Mouse (Mus musculus): ENCODE measurements around the gene Hsf5.

Hsf5 gene

DNA sequence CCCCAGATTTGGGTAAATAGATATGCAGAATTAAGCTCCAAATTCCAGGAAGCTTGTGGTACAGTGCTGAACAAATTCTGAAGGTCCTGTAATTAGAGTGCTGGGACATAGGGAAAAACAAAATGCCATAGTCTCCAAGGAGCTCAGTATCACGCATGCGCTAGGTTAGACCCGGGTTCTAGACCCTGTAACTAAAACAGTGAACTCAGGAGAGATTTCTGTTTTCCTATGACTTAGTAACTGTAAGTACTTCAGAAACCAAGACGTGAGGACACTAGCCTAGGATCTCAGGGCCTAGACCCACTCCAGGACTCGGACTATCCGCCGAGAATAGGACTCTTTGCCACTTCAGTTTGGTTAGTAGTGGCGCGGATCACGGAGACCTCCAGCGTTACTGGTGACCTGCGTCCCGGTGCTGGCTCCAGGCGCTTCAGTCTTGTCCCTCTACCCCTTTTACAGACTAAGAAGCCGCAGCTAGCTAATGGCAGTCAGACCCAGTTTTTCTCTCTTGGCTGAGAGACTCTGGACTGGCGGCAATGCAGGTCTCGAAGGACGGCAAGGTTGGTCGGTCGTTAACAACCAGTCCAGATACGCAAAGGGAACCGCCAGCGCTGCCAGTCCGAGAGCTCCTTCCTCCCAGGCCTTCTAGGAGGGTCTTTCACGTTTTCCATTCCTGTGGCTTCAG, 26.0 kb upstream of the Hsf5 start:
- peak; percentile 48 for DNase-seq (ENCODE audit: low read depth)

DNA sequence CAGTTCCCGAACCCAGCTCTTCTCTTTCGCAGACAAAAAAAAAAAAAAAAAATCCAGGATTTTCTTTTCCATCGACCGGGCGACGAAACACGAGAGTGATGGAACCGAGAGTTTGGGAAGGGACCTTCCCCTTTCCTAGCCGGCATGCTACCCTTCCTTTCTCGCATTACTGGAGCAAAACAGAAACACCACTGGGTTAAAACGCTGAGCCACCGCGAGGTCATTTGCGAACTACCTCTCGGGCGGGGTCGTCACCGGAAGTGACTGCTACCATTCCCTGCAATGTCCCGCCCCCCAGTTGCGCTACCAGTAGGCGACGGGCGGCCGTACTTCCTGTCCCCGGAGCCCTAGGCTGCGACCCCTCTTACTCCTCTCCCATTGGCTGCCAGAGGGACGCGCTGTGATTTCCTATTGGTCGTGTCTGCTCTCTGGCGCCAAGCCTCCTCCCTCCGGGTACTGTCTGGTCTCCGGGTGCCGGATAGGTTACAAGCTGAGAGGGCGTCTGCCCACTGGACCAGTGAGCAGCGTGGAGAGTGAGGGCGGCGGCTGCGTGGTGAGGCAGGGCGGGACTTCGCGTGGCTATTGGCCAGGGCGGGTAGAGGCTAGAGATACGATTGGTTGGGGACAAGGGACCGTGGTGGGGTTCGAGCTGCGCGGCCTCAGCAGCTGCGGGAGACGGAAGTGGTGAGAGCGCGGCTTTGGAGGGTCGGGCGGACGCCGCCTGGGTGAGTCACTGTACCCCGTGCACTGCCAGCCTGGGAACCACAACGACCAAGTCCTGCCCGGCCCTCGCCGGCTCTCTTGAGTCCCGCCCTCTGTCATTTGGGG, 25.2 kb upstream of the Hsf5 start, which contains the start of gene Mtmr4:
TSS of gene Mtmr4 (plus strand) at position 637 of the 828 bp plus-strand sequence.
- peak; percentile 100 for DNase-seq (ENCODE audit: low read depth)

DNA sequence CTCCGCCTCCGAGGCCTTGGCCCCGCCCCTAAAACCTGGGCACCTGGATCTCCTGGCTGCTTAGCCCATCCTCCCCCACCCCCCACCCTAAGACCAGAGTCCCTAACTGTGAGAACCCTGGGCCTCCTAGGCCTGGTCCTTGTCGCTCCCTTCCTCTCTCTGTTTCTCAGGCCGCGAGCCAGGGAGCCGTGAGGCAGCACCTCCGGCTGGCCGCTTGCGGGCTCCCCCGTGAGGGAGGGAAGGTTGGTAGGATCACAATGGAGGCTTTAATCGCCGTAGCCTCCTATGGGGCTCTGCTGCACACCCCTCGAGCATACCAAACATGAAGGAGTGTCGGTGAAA, 24.6 kb upstream of the Hsf5 start:
- DNase-seq (ENCODE audit: low read depth) = no peak

DNA sequence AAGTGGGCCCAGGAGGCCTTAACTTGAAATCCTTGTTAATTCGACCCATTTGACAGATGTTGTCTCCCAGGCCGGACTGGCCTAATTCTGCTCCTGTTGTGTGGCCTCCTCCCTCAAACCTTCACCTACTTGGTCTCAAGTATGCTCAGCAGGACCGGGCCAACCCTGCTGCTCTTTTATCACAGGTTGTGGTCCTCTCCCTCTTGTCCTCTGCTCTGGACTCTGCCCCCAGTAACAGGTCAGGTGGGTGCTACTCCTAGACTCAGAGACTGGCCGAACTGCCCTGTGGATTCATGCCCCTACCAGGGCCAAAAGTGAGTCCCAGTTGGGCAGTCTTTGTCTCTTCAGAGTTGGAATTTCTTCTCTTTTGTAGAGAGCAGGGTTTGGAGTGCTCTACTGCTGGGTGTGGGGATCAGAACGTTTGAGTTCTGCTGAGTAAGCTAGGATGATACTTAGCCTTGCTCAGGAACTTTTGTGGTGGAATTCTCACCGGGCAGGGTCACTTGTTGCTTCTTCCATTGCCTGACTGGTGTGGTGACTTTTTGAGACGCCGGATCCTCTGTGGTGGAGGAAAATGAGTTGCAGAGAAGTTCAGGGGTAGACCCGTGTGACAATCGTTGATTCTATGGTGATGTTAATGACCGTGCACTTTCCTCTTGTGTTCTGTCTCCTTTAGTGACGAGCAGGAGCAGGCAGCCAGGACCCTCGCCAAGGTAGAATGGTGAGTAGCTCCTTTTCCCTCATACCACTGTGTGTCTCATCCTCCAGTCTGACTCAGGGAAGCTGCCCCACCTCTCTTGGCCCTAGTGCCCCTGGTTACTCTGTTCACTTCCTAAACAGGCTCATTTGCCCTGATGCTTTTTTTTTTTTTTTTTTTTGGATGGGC, 24.0 kb upstream of the Hsf5 start:
- peak; percentile 37 for DNase-seq (ENCODE audit: low read depth)

DNA sequence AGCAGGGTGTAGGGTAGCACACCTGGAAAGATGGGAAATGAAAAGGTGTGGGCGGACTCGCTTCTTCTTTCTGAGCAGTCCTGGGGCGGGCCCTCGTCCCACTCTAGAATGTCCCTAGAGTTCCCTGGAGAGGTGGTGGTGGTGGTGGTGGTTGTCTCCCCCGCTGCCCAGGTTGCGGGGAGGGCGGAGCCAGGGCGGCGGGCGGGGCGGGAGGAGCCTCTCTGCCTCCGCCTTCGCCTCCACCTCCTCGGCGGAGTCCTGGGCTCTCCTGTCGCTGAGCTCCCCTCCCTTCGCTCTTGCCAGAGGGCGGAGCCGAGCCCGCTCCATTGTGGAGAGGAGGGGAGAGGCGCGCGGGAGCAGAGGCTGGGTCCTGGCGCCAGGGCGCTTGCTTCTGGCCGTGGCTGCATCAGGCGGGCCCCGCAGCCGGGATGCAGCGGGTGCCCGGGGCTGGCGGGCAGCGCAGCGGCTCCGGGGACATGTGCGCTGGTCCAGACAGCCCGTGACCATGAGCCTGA, 21.6 kb upstream of the Hsf5 start:
- DNase-seq (ENCODE audit: low read depth) = no peak

DNA sequence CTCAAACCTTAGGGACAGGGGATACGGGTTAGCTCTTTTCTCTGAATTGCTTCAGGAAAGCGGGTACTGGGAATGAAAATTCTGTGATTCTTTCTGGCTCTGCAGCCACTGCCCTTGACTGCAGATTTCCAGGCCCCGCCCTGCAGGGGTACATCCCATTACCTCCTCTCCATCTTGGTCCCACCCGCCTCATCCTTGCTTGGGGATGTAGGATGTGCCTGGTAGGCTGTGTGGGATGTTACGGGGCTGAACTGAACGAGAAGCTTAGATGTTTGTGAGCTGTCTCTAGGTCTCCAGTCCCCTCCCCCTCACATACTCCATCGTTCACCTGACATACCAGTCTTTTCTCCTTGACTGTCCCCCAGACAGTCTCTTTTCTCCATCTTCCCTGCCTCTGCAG, 21.0 kb upstream of the Hsf5 start:
- DNase-seq (ENCODE audit: low read depth) = no peak

DNA sequence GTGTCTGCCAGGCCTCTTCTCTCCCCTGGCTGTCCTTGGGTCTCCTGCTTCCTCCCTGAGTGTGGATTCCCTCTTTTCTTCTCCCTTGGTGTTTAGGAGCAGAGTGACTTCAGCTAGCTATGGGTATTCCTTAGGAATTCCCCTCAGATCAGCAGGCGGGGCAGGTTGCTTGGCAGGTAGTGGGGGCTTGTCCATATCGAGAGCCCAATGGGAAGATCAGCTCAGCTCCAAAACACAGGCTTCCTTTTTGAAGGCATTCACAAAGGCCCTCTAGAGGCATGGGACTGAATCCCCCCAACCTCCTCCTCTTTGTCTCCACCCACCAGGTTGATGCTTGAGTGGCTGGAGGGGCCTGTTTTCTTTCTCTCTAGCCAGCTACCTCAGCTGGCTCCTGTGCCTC, 20.5 kb upstream of the Hsf5 start:
- no peak for DNase-seq (ENCODE audit: low read depth)

DNA sequence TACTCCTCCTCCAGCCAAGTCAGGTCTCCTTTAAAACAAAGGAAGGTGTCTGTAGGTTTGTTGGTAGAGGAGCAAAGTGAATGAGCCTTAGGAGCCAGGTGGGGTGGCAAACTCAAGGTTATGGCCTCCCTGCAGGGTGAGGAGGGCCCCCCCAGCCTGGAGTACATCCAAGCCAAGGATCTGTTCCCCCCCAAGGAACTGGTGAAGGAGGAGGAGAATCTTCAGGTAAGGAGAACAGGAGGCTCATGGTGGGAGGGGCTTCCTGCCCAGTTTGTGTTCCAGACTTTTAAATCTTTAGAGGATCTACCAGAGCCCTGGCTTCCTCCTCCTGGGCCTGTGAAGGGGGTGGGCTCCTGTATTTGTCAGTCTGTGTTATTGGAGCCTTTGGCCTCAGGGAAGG, 19.9 kb upstream of the Hsf5 start:
- no peak for DNase-seq (ENCODE audit: low read depth)

DNA sequence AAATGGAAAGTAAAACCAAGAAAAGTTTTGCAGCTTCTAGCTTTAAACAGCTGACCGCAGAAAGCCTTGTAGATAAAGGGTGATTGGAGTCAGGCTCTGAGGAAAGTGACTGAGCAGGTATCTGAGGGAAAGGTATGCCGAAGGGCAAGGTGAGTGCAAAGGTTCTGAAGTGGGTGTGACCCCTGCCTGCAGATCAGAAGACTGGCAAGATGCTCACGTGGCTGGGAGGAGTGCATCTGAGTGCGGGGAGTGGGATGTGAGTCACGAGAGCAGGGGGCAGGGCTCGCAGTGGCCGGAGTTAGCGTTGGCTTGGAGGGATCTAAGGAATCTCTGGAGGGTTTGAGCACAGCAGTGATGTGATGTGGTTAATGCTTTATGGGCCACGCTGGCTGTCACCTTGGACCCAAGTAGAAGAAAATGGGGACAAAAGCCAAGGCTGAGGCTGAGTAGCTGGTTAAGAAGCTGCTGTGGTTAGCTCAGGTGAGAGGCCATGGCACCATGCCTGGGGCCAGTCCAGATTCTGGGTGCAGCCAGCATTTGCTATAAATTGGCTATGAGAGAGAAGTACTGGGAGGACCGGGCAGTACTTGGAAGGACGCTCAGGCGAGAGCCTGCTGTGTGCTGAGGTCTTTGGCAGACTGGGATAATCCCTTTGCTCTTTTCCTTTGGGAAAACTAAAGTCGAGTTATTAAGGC, 17.4 kb upstream of the Hsf5 start:
- DNase-seq (ENCODE audit: low read depth) = no peak

DNA sequence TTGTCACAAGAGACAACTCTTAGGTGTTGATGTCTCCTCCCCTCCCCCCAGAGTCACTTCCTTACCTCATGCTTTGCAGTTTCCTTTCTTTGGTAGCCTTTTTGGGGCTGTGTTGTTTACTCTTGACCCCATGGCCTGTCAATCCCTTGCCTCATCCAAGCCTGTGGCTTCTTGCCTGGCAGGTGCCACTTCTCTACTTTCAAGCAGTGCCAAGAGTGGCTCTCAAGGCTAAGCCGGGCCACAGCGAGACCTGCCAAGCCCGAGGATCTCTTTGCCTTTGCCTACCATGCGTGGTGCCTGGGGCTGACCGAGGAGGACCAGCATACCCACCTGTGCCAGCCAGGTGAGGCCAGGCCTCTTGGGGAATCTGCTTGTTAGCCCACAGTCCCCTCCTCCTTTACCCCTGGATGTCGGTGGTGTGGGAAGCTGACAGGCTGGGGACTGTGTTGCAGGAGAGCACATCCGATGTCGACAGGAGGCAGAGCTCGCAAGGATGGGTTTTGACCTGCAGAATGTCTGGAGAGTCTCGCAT, 16.6 kb upstream of the Hsf5 start:
- no peak for DNase-seq (ENCODE audit: low read depth)

DNA sequence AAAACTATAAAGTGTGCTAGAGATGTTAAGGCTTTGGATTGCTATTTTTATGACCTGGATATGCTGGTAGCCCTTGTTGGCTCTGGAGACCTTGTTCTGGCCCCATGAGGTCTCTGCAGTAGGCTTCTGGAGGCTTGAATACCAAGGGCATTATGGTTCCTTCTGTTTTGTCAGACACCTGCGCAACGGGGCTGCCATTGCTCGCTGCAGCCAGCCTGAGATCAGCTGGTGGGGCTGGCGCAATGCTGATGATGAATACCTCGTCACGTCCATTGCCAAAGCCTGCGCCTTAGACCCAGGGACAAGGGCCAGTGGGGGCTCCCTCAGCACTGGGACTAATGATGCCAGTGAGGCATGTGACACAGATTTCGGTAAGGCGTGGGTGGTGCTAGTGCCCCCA, 14.7 kb upstream of the Hsf5 start:
- no peak for DNase-seq (ENCODE audit: low read depth)

DNA sequence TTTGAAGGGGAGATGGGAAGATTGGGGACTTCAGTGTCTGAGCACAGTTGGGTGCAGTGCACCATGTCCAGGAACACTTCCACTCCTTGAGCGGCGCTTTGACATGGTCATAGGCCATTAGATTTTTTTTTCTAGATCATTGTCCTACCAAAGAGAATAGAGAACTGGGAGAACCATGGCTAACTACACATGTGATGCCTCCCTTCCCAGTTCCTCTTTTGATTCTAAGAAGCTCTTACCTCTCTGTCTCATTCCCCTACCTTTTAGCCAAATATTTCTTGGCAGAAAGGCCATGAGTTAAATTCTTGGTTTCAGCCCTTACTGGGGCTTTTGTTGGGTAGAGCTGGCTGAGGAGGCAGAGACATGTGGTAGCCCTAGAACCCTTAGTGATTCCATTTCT, 13.4 kb upstream of the Hsf5 start:
- DNase-seq (ENCODE audit: low read depth) = no peak

DNA sequence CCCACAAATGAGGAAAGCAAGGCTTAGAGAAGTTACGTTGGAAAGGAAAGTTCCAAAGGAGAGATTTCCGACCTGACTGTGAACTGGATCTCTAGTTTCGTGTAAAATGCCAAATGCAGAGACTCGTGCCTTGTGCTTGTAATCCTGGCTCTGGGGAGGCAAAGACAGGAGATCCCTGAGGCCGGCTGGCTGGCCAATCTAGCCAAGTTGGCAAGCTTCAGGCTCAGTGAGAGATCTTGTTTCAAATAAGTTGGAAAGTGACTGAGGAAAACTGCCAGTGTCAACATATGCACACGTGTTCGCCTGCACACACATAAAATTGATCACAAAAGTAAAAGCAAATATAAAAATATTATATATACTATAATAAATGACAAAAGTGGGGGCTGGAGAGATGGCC, 7.7 kb upstream of the Hsf5 start:
- no peak for DNase-seq (ENCODE audit: low read depth)

DNA sequence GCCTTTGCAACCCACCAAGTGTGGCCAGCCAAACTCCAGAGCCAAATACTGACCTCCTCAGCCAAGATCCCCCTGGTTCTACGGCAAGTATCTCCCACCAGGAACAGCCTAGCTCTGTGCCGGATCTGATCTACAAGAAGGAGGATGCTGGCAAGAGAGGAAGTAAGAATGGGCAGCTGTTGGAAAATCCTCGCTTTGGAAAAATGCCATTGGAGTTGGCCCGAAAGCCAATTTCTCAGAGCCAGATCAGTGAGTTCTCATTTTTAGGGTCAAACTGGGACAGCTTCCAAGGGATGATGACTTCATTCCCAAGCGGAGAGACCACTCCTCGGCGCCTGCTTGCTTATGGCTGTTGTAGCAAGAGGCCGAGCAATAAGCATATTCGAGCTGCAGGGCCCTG, 5.4 kb upstream of the Hsf5 start:
- DNase-seq (ENCODE audit: low read depth) = no peak

DNA sequence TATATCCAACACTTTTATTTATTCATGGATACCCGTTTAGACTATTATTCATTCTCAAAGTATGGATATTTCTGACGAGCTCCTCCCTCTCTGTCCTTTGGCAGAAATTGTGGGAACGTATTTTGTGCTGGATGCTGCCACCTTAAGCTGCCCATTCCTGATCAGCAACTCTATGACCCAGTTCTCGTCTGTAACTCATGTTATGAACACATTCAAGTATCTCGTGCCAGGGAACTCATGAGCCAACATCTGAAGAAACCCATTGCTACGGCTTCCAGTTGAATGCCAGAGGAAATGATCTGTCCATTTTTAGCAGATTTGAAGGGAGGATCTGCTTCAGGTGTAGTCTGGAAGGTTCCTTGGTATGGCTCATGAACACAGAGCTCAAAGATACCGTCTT, 3.0 kb upstream of the Hsf5 start:
- no peak for DNase-seq (ENCODE audit: low read depth)

DNA sequence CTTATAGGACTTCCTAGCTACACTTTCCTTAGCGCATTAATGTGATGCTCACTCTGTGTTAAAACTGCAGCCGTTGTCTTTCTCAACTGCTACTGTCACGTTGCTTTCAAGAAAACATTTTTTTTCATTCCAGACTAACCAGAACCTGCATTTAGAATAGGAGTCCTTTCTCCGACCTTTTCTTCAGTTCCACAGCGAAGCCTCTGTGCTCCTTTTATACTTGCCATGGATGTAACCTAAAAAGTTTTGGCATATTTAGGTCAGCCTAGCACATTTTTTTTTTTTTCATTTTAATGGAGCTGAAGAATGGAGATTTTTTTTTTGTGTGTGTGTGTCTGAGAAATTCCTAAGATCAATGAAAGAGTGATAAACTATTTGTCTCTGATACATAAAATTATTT, 1.4 kb upstream of the Hsf5 start:
- no peak for DNase-seq (ENCODE audit: low read depth)

DNA sequence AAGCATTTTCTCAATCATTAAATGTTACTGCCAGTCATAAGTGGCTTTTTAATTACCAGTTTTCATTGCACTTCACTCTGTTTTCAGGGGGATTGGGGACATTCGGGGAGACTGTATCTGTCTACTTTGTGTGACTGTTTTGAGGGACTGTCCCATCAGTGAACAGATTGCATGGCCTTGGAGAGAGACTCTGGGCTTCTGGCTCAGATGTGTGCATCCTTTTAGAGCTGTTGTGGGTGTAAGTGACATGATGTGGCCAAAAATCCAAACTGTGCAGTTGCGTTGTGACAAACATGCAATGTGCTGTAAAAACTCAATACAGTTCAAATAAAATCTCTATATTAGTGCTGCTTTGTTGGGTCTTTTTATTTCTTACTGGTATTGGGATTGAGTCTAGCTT, 1.0 kb upstream of the Hsf5 start:
- no peak for DNase-seq (ENCODE audit: low read depth)

DNA sequence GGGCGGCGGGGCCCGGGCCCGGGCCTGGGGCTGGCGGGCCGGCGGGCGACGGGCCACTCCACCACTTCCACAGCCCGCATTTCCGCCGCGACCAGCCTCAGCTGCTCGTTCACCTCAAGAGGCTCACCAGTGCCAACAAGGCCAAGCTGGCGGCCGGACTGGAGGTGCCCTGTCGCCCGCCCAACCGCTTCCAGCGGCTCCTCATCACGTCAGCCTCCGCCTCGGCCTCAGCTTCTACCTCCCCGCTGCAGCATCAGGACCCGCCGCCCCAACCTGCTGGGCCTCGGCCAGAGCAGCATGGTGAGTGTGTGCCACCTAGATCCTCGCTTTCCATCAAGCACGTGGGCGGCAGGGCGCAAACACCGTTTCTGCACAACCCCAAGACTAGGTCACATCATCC, 642 bp downstream of the Hsf5 start:
- DNase-seq (ENCODE audit: low read depth) = no peak

DNA sequence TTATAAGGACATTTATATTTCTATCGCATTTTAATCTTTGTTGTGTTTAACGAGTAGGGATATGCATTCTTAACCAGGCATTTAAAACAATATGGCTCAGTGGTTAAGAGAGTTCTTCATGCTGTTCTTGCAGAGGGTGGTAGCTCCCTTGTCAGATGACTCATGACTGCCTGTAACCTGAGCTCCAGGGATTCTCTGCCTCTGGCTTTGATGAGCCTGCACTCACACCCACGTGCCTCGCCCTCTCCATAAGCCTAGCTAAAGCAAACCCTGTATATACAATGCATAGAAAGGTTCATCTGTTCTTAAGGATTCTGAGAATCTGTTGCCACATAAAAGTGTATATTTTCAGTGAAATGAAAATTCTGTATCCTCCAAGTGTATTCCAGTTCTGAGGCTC, 6.2 kb downstream of the Hsf5 start:
- DNase-seq (ENCODE audit: low read depth) = peak; percentile 57

DNA sequence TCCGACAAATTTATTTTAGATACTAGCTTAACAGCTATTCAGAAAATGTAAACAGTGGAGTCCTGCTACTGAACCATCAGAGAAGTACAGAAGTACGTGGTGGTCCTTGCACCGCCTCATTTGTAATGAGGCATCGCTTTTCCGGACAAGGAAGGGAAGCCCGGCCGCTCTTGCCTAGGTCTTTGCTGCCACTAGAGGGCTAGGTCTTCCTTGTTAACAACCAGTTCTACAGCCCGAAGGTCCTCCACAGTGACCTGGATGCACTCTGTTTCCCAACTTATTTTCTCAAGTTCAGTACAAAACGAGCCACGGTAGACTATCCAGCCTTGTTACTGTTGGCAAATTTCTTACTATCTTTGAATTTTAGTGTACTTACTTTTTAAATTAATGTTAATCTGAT, 12.9 kb downstream of the Hsf5 start:
- DNase-seq (ENCODE audit: low read depth) = peak; percentile 41

DNA sequence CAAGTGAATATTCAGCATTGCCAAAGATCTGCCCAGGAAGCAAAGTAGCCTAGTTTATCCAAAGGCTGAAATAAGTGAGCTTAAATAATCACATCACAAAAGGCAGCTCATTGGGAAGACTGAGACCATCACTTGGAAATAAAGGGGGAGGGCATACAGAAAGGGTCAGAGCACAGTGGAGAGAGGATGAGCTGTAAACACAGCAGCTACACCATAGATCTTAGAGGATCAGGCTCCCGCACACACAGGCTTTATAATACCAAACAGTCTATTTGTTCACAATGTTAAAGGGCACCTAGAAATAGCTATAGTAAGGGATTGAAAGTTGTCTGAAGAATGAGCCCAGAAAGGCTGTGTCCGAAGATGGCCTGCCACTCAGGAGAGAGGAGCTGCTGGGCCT, 21.8 kb downstream of the Hsf5 start:
- no peak for DNase-seq (ENCODE audit: low read depth)

DNA sequence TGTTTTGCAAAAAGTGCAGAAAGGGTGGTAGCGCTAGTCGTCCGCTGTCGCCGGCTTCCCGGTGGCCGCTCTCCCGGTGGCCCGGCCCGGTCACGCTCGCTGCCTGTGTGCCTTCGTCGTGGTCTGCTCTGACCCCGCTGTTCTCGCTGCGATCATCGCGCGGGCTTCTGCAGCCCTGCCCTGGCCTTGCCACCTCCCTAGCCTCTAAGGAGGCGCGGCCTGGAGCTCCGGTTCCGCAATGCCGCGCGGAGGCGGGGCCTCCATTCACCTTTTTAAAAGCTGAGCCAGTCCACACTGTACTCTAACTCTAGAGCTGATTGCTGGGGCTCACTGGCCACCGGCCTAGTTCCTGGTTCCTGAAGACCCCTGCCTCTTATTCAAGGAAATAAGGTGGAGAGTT, 22.2 kb downstream of the Hsf5 start:
- DNase-seq (ENCODE audit: low read depth) = no peak
